Mouse (Mus musculus): ENCODE measurements at regions not wholly inside any gene's neighbourhood (a gene's known extent, or its start where the extent isn't known, plus 50 kb on each side); places are given as distances from the start of the nearest gene placed in this dataset.

DNA sequence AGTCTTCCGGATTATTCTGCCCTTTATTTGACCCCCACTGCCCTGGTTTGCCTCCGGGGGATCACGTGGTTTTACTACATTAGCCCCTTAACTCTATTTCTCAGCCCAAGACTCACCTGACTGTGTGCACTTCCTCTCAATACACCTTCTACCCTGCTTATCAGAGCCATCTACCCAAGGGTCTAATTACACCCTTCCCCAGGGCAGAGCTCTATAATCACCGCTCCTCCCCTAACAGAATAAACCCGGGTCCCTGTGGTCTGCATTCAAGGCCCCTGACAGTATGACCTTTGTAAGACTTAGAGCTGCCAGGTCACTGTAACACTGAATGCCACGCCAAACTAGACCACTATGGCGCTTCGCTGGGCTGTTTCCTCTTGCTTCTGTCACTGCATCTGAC, 113.6 kb upstream of the Jarid2 start:
- TF ChIP-seq EP300 (IDR thresholded peaks at IDR 0.05; ENCODE audit: low read depth) (no peak), CTCF (IDR thresholded peaks at IDR 0.05; ENCODE audit: low read depth) (no peak)
- no peak overlapping the region for H3K27ac ChIP-seq (ENCODE audit: low read depth)
- no peaks in the 10 kb centered on the region for H3K36me3 ChIP-seq (replicated peaks; ENCODE audit: insufficient read depth, low read length)
- no peaks in the 10 kb centered on the region for H3K9me3 ChIP-seq (ENCODE audit: low read length)
- WGBS (ENCODE audit: insufficient replicate concordance), result 74% methylated on average over 8 of the region's 8 CpGs
- H3K9ac ChIP-seq (replicated peaks), result no peak overlapping the region
- no peak for DNase-seq
- H3K4me2 ChIP-seq (ENCODE audit: low read depth, low read length), result no peak overlapping the region
- H3K4me1 ChIP-seq (ENCODE audit: insufficient read depth), result no peaks in the 10 kb centered on the region
- no peak overlapping the region for H3K4me3 ChIP-seq (ENCODE audit: low read depth, low read length)
- ATAC-seq, result no peak
- no peaks in the 10 kb centered on the region for H3K27me3 ChIP-seq (ENCODE audit: insufficient read depth, low read length)

DNA sequence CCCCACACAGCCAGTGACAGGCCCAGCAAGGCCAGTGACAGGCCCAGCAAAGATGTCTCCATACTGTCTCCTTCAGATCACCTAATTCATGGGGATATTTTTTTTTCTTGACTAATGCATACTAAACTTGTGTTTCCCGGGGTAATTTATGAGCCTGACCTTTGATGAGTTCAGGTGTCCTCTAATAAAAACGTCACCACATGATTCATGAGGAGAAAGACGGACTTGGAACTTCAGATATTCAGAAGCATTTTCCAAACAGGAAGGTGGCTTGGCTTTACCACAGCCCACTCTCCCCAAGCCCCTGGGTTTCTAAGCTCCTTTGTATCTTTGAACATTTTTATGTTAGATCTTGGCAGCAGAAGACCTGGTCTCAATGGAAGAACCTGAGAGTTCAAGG, 110.9 kb upstream of the Jarid2 start:
- Histone ChIP-seq H3K9me3 (ENCODE audit: low read length) (no peaks in the 10 kb centered on the region), H3K27me3 (ENCODE audit: insufficient read depth, low read length) (no peaks in the 10 kb centered on the region), H3K4me2 (ENCODE audit: low read depth, low read length) (no peak overlapping the region), H3K36me3 (replicated peaks; ENCODE audit: insufficient read depth, low read length) (no peaks in the 10 kb centered on the region), H3K4me3 (ENCODE audit: low read depth, low read length) (no peak overlapping the region), H3K27ac (ENCODE audit: low read depth) (no peak overlapping the region), H3K9ac (replicated peaks) (no peak overlapping the region), H3K4me1 (ENCODE audit: insufficient read depth) (no peaks in the 10 kb centered on the region)
- 68% methylated on average over 3 of the region's 3 CpGs for WGBS (ENCODE audit: insufficient replicate concordance)
- DNase-seq (no peak), ATAC-seq (no peak)
- no peak for TF ChIP-seq CTCF (IDR thresholded peaks at IDR 0.05; ENCODE audit: low read depth)
- no peak for TF ChIP-seq EP300 (IDR thresholded peaks at IDR 0.05; ENCODE audit: low read depth)

DNA sequence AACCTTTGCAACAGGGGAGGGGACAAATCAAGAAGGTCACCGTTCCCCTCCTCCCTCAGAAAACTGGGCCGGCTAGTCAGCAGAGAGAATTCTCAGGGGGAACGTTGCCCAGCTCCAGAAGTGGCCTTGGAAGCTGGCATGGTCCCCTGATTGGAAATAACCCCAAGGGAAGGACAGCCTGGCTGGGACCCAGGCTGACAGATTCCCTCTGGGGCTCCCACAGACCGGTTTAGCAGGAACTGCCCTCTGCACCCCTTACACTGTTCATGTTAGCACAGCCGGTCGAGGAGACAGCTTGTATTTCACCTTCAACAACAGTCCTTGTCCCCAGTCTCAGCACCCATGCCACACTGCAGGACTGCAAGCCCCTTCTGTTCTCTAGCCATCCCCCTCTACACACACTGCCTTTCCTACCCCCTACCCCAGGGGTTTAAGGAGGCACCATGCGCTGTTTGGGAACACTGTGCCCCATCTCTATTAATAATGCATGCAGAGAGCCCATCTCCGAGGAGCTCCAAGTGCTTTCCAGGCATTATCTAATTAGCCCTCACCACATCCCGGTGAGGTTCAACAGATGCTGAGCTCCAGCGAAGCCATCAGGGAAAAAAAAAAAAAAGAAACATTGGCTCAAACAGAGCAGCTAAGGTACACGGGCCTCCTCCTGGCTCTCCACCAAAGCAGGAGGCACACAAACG, 106.5 kb upstream of the Jarid2 start:
- H3K36me3 ChIP-seq (replicated peaks; ENCODE audit: insufficient read depth, low read length), result no peaks in the 10 kb centered on the region
- H3K9me3 ChIP-seq (ENCODE audit: low read length), result no peaks in the 10 kb centered on the region
- no peaks in the 10 kb centered on the region for H3K27me3 ChIP-seq (ENCODE audit: insufficient read depth, low read length)
- WGBS (ENCODE audit: insufficient replicate concordance), result 69% methylated on average over 12 of the region's 12 CpGs
- no peak overlapping the region for H3K27ac ChIP-seq (ENCODE audit: low read depth)
- no peak overlapping the region for H3K4me3 ChIP-seq (ENCODE audit: low read depth, low read length)
- DNase-seq (no peak), ATAC-seq (no peak)
- H3K4me1 ChIP-seq (ENCODE audit: insufficient read depth), result no peaks in the 10 kb centered on the region
- no peak overlapping the region for H3K9ac ChIP-seq (replicated peaks)
- no peak overlapping the region for H3K4me2 ChIP-seq (ENCODE audit: low read depth, low read length)
- no peak for TF ChIP-seq EP300 (IDR thresholded peaks at IDR 0.05; ENCODE audit: low read depth)
- no peak for TF ChIP-seq CTCF (IDR thresholded peaks at IDR 0.05; ENCODE audit: low read depth)

DNA sequence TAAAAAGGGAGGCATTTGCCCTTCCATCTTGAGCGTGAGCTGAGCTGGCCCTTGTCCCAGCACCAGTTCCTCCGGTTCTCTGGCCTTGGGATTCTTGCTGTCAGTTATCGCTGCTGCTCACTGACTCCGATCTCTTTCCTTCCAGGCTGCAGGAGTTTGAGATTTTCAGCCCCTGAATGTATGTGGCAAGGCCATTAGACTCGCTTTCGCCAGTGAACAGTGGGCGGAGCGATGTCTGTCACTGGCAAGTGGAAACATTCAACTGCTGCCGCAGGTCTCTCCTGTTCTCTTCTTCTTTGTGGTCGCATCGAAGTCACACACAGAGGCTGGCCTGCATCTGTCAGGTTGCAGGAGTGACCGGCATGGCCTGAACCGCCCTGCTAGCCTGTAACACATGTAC, 104.6 kb upstream of the Jarid2 start:
- Histone ChIP-seq H3K4me1 (ENCODE audit: insufficient read depth) (no peaks in the 10 kb centered on the region), H3K4me2 (ENCODE audit: low read depth, low read length) (no peak overlapping the region), H3K4me3 (ENCODE audit: low read depth, low read length) (no peak overlapping the region), H3K36me3 (replicated peaks; ENCODE audit: insufficient read depth, low read length) (no peaks in the 10 kb centered on the region), H3K9me3 (ENCODE audit: low read length) (no peaks in the 10 kb centered on the region), H3K9ac (replicated peaks) (no peak overlapping the region), H3K27me3 (ENCODE audit: insufficient read depth, low read length) (no peaks in the 10 kb centered on the region), H3K27ac (ENCODE audit: low read depth) (no peak overlapping the region)
- no peak for ATAC-seq
- WGBS (ENCODE audit: insufficient replicate concordance), result 61% methylated on average over 13 of the region's 13 CpGs
- no peak for DNase-seq
- TF ChIP-seq CTCF (IDR thresholded peaks at IDR 0.05; ENCODE audit: low read depth), result no peak
- TF ChIP-seq EP300 (IDR thresholded peaks at IDR 0.05; ENCODE audit: low read depth), result no peak

DNA sequence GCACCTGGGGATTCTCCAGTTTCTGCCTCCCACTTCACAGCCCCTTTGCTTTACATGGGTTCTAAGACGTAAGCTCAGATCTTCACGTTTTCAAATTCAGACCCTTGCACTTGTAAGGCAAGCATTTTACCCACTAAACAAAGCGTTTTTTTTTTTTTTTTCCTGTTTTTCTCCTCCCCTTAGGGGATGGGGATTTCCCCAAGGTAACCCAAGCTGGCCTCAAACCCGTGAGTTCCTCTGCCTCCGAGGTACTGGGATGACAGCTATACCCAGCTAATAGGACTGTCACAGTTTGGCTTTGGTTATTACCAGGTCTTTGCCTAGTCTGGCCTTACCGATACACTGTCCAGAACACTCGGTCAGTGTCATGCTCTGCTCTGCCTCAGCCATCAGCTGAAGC, 103.5 kb upstream of the Jarid2 start:
- Histone ChIP-seq H3K9ac (replicated peaks) (no peak overlapping the region), H3K27ac (ENCODE audit: low read depth) (no peak overlapping the region), H3K4me2 (ENCODE audit: low read depth, low read length) (no peak overlapping the region), H3K4me3 (ENCODE audit: low read depth, low read length) (no peak overlapping the region), H3K27me3 (ENCODE audit: insufficient read depth, low read length) (no peaks in the 10 kb centered on the region), H3K36me3 (replicated peaks; ENCODE audit: insufficient read depth, low read length) (no peaks in the 10 kb centered on the region), H3K4me1 (ENCODE audit: insufficient read depth) (no peaks in the 10 kb centered on the region), H3K9me3 (ENCODE audit: low read length) (no peaks in the 10 kb centered on the region)
- TF ChIP-seq EP300 (IDR thresholded peaks at IDR 0.05; ENCODE audit: low read depth), result no peak
- no peak for TF ChIP-seq CTCF (IDR thresholded peaks at IDR 0.05; ENCODE audit: low read depth)
- no peak for DNase-seq
- no peak for ATAC-seq
- 59% methylated on average over 7 of the region's 7 CpGs for WGBS (ENCODE audit: insufficient replicate concordance)

DNA sequence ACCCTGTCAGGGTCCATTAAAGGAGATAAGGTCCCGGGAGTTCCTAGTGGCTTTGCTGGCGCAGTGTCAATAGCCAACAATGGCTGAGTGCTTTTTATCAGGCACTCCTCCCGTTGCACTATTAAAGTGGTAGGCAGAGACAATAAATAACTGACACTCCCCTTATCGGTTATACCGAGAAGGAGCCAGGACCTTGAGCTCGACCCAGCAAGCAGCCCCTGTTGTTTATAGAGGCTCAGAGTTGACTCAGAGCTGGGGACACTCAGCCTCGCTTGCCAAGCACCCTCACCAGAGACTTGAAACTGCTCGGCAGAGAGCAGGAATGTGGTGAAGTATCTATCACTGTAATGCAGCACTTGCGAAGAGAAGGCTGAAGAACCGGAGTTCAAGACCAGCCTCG, 102.5 kb upstream of the Jarid2 start:
- Histone ChIP-seq H3K9ac (replicated peaks) (no peak overlapping the region), H3K27me3 (ENCODE audit: insufficient read depth, low read length) (no peaks in the 10 kb centered on the region), H3K4me2 (ENCODE audit: low read depth, low read length) (no peak overlapping the region), H3K4me3 (ENCODE audit: low read depth, low read length) (no peak overlapping the region), H3K9me3 (ENCODE audit: low read length) (no peaks in the 10 kb centered on the region), H3K4me1 (ENCODE audit: insufficient read depth) (no peaks in the 10 kb centered on the region), H3K36me3 (replicated peaks; ENCODE audit: insufficient read depth, low read length) (no peaks in the 10 kb centered on the region), H3K27ac (ENCODE audit: low read depth) (no peak overlapping the region)
- 44% methylated on average over 11 of the region's 11 CpGs for WGBS (ENCODE audit: insufficient replicate concordance)
- ATAC-seq (no peak), DNase-seq (no peak)
- TF ChIP-seq EP300 (IDR thresholded peaks at IDR 0.05; ENCODE audit: low read depth) (no peak), CTCF (IDR thresholded peaks at IDR 0.05; ENCODE audit: low read depth) (no peak)

DNA sequence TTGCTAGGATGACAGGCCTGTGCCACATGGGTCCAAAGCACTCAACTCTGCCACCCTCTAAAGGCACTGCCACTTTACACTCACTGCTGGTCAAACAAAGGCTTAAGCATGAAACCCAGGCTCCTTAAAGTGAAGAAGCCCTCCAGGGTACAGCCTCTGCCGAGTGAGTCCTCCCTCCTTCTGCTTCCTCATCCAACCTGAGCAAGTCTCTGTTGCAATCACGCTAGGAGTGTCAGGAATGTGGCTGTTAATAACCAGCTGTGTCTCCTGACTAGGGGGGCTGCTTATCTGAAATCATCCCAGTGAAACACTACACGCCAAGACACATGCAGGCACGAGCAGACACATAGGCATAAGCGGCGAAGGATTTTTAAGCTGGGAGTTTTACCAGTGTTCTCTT, 99.2 kb upstream of the Jarid2 start:
- no peak for ATAC-seq
- H3K27ac ChIP-seq (ENCODE audit: low read depth), result no peak overlapping the region
- 49% methylated on average over 6 of the region's 6 CpGs for WGBS (ENCODE audit: insufficient replicate concordance)
- no peak overlapping the region for H3K9ac ChIP-seq (replicated peaks)
- no peaks in the 10 kb centered on the region for H3K27me3 ChIP-seq (ENCODE audit: insufficient read depth, low read length)
- no peaks in the 10 kb centered on the region for H3K36me3 ChIP-seq (replicated peaks; ENCODE audit: insufficient read depth, low read length)
- H3K4me1 ChIP-seq (ENCODE audit: insufficient read depth), result 0 out of 2 replicates have a peak, but pooled peaks cover 2% of the 10 kb centered on the region
- no peak for TF ChIP-seq EP300 (IDR thresholded peaks at IDR 0.05; ENCODE audit: low read depth)
- no peak for DNase-seq
- H3K9me3 ChIP-seq (ENCODE audit: low read length), result no peaks in the 10 kb centered on the region
- no peak overlapping the region for H3K4me3 ChIP-seq (ENCODE audit: low read depth, low read length)
- H3K4me2 ChIP-seq (ENCODE audit: low read depth, low read length), result no peak overlapping the region
